Mouse (Mus musculus) cerebellum, adult 11-12 months (tissue): ENCODE data around the gene Itgav.

Experiments
- DNase-seq: peaks from one replicate; pipeline ENCODE4 v3.0.0; 2022

The Itgav gene

GRCm38 (mm10) chr2:83723921-83724826, at the start of gene Itgav:
TSS of gene Itgav (plus strand) at chr2:83724397.
- peak; percentile 87 for DNase-seq

- DNase-seq: no peak
Measured at GRCm38 (mm10) chr2:83674421-83674820, 49.8 kb upstream of the Itgav start.

GRCm38 (mm10) chr2:83674896-83675295, 49.3 kb upstream of the Itgav start:
- DNase-seq: no peak

- no peak for DNase-seq
Measured at GRCm38 (mm10) chr2:83675681-83676080, 48.5 kb upstream of the Itgav start.

- DNase-seq: no peak
Measured at GRCm38 (mm10) chr2:83676226-83676870, 47.8 kb upstream of the Itgav start.

GRCm38 (mm10) chr2:83681332-83681731, 42.9 kb upstream of the Itgav start:
- no peak for DNase-seq

- no peak for DNase-seq
Measured at GRCm38 (mm10) chr2:83681785-83682184, 42.4 kb upstream of the Itgav start.

GRCm38 (mm10) chr2:83682282-83682681, 41.9 kb upstream of the Itgav start:
- no peak for DNase-seq

- DNase-seq: no peak
Measured at GRCm38 (mm10) chr2:83683731-83684519, 40.3 kb upstream of the Itgav start.

- DNase-seq: no peak
Measured at GRCm38 (mm10) chr2:83684691-83685090, 39.5 kb upstream of the Itgav start.

- no peak for DNase-seq
Measured at GRCm38 (mm10) chr2:83690372-83690771, 33.8 kb upstream of the Itgav start.

- no peak for DNase-seq
Measured at GRCm38 (mm10) chr2:83692651-83693545, 31.3 kb upstream of the Itgav start.

GRCm38 (mm10) chr2:83694061-83694460, 30.1 kb upstream of the Itgav start:
- no peak for DNase-seq

GRCm38 (mm10) chr2:83695345-83696247, 28.6 kb upstream of the Itgav start:
- DNase-seq: no peak

GRCm38 (mm10) chr2:83698484-83698883, 25.7 kb upstream of the Itgav start:
- no peak for DNase-seq

- no peak for DNase-seq
Measured at GRCm38 (mm10) chr2:83699324-83699723, 24.9 kb upstream of the Itgav start.

GRCm38 (mm10) chr2:83700667-83701066, 23.5 kb upstream of the Itgav start:
- DNase-seq: no peak

- no peak for DNase-seq
Measured at GRCm38 (mm10) chr2:83702411-83702810, 21.8 kb upstream of the Itgav start.

GRCm38 (mm10) chr2:83705580-83706158, 18.5 kb upstream of the Itgav start:
- no peak for DNase-seq

- no peak for DNase-seq
Measured at GRCm38 (mm10) chr2:83709896-83710524, 14.2 kb upstream of the Itgav start.
